ENCODE assay signal across 12 mouse cellular contexts in genomic region chr7:113068296-113068695, GRCm38 (mm10).
"Had no signal": no experiment of that assay in that cellular context is flagged by ENCODE, and none has a peak within 500 bp of the region (broad histone marks: within the 10 kb centered on the region; RNA-seq: fewer than 3 reads in every experiment).

No protein-coding gene starts in this region.

- DNase-seq: retina, postnatal 1 day; right cerebral cortex, adult 18-20 months; right cerebral cortex, postnatal 14 days; right cerebral cortex, postnatal 25 days; right cerebral cortex, postnatal 4 days; spleen, adult 18-20 months; thymus, adult 18-20 months; thymus, adult 2 months; thymus, postnatal 14 days; thymus, postnatal 25 days; thymus, postnatal 36 days; thymus, postnatal 4 days had no signal
